Mouse (Mus musculus) bone marrow macrophage, adult 2 months (primary cell): Measurements from ENCODE around the gene Nup205. TPM values are rescaled to one million over a fixed set of nuclear protein-coding genes. Genes with fewer than 3 reads are reported as not detected.
"Not testable (repeated sequence)": the region's sequence is repeated elsewhere in the genome, so short reads cannot be mapped to it uniquely, and the experiment has no call there.

Source experiments
- H3K27ac ChIP-seq: 2 replicates; pipeline ENCODE4 v1.5.1; 2012; ENCODE audit warnings: low read depth, low read length; ENCODE audit not compliant: insufficient read depth
- H3K4me1 ChIP-seq: 2 replicates; pipeline ENCODE4 v1.6.1; 2012; ENCODE audit warnings: low read length; ENCODE audit not compliant: control insufficient read depth, insufficient read depth
- H3K4me3 ChIP-seq: 2 replicates; pipeline ENCODE4 v1.5.1; 2012; ENCODE audit warnings: mild to moderate bottlenecking, low read length, moderate library complexity; ENCODE audit not compliant: insufficient read depth
- CTCF ChIP-seq: IDR thresholded peaks from 2 replicates; pipeline ENCODE4 v1.5.1; 2012; ENCODE audit warnings: low read depth, mild to moderate bottlenecking, low read length, moderate library complexity
- POLR2A ChIP-seq: IDR thresholded peaks from 2 replicates; pipeline ENCODE4 v1.6.1; 2012; ENCODE audit warnings: mild to moderate bottlenecking, low read depth, low read length, borderline replicate concordance
- polyA plus RNA-seq: library from polyadenylated mRNA; stranded (reverse); fragments of >200 nt; gene quantifications from 2 replicates; pipeline ENCODE4 v1.2.4, GENCODE M21; 2012; ENCODE audit not compliant: missing spikeins, insufficient read depth, insufficient read length

The Nup205 gene
- polyA plus RNA-seq, result 20.0 and 22.6 TPM in 2 replicates

DNA sequence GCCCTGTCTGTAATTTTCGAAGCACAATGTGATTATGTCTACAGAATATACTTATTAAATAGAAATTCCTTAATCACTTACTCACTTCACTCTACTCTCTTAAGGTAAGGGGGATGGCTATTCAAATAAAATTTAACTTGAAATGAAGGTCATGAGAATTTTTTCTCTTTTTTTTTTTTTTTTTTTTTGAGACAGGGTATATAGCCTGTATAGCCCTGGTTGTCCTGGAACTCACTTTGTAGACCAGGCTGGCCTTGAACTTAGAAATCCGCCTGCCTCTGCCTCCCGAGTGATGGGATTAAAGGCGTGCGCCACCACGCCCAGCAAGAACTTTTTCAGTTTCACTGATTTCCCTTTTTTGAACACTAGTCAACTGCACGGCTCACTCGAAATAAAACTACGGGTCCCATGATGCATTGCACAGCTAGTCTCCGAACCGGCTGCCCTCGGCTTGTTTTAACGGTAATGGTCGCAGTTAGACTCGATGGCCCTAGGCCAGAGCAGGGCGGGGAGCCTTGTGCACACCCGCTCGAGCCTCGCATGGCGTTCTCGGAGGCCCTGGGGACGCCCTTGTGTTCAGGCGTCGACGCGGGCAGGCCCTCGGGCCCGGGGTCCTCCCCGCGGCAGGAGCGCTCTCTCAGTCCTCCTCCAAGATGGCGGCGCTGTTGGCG, at the start of gene Nup205:
Gene Nup205 (plus strand): TSS at position 443 of the 671 bp plus-strand sequence.
- Histone ChIP-seq H3K4me3 (peak within 1 kb of the TSS; percentile 98), H3K4me1 (0 out of 2 replicates have a peak, but pooled peaks cover 2% of the 10 kb centered on the region), H3K27ac (peak within 1 kb of the TSS; percentile 97)
- no peak for TF ChIP-seq POLR2A
- no peak for TF ChIP-seq CTCF

DNA sequence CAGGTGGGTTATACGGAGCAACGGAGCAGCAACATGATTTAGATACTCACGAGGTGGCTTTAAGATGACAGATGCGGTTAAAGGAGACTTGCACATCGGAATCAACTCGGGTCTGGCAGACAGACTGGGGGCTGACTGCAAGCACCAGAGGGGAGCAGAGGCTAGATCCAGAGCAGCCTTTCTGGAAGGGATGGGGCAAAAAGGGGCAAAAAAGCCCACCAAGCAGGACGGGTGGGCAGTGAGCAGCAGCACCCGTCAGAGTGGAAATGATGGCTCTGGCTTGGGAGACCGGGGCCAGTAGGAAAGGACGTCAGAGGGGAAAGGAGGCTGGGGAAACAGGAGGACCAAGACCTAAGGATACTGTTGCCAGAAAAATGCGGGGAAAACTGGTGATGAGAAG, 44.4 kb upstream of the Nup205 start:
- Histone ChIP-seq H3K4me1 (peaks cover 11% of the 10 kb centered on the region), H3K27ac (peak overlapping the region; percentile 24), H3K4me3 (peak overlapping the region; percentile 94)
- TF ChIP-seq POLR2A, result no peak
- no peak for TF ChIP-seq CTCF

DNA sequence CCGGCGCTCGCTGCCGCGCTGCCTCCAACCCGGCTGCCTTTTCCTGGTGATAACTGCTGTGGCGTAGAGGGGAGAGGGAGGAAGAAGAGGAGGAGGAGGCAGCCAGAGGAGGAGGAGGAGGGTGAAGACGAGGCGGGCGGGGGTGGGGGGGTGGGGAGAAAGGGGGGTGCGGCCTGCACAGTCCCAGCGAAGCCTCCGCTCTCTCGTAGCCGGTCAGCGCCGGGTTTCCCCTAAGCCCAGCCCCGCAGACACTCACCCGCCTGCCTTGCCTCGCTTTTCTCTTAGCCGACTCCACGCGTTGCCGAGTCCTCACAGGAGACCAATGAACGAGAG, 44.0 kb upstream of the Nup205 start:
- Histone ChIP-seq H3K4me3 (peak overlapping the region; percentile 94), H3K27ac (peak overlapping the region; percentile 85), H3K4me1 (peaks cover 11% of the 10 kb centered on the region)
- no peak for TF ChIP-seq CTCF
- TF ChIP-seq POLR2A, result no peak

DNA sequence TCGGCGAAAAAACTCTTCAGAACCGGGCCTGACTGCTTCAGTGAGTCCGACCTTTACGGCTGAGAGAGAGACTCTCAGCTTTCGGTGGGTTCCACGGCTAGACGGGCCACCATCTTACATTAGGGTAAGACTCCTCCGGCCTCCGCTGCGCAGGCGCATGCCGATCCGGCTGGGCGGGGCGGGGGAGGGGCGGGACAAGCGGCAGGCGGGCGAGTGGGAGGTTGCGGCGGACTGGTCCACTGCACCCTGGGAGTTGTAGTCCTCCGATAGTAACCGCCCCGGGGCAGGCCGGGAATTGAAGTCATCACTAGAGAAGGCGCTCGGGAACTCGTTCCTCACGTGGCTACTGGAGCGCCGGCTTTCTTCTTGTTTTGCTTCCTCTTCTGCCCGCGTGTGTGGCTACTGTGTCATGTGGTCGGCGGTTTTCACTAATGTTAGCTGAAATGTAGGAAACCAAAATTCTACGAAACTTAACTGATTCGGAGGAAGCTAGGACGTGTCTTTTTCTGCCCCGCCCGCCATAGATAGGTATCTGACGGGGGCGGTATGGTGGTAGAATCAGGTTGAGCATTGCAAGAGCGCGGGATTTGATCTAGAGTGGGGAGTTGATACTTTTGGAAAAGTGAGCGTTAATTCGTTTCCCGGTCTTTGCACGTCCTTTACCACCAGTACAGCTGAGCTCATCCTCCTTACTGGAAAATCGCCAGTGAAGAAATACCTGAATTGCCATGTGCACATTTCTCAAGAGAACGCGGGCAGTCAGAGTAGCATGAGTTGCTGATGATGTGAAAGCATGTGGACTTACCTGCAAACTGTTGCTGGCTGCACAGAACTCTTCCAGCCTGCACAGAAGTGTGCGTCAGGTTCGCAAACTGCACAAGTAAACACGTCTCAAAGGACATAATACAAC, 43.4 kb upstream of the Nup205 start, which contains the start of gene Cnot4:
Gene Cnot4 (minus strand): TSS at position 146 of the 910 bp plus-strand sequence.
- Histone ChIP-seq H3K27ac (peak within 1 kb of the TSS; percentile 88), H3K4me1 (peaks cover 11% of the 10 kb centered on the region), H3K4me3 (peak within 1 kb of the TSS; percentile 94)
- TF ChIP-seq CTCF (no peak), POLR2A (peak; percentile 52; the same call in 1 of the 2 replicates)

DNA sequence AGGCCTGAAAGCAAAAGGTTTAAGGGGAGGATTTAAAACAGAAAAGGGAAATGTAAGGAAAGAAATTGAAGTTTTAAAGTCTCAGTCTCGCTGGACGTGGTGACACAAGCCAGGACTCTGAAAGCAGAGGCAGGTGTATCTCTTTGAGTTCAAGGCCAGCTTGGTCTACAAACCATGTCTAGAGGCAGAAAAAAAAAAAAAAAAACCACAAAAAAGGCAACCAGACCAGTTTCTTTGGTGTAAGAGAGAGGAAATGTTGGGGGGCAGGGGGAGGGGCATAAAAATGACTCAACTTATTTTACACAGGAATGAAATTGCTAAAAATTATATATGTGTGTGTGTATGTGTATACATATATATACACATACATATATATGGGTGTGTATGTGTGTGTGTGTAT, 42.4 kb upstream of the Nup205 start:
- Histone ChIP-seq H3K4me3 (peak overlapping the region; percentile 68), H3K4me1 (peaks cover 9% of the 10 kb centered on the region), H3K27ac (peak overlapping the region; percentile 88)
- no peak for TF ChIP-seq POLR2A
- TF ChIP-seq CTCF, result no peak

DNA sequence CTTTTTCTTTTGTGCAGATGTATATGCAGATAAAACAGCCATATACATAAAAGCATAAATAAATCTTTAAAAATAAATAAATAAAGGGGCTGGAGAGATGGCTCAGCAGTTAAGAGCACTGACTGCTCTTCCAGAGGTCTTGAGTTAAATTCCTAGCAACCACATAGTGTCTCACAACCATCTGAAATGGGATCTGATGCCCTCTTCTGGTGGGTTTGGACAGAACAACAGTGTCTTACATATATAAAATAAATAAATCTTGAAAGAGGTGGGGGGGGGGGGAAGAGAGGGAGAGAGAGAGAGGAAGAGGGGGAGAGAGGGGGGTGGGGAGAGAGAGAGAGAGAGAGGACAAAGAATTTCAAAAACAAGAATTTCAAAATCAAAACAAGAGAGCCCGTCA, 36.9 kb upstream of the Nup205 start:
- Histone ChIP-seq H3K4me3 (no peak overlapping the region), H3K4me1 (no peaks in the 10 kb centered on the region), H3K27ac (no peak overlapping the region)
- TF ChIP-seq CTCF (no peak), POLR2A (no peak)

DNA sequence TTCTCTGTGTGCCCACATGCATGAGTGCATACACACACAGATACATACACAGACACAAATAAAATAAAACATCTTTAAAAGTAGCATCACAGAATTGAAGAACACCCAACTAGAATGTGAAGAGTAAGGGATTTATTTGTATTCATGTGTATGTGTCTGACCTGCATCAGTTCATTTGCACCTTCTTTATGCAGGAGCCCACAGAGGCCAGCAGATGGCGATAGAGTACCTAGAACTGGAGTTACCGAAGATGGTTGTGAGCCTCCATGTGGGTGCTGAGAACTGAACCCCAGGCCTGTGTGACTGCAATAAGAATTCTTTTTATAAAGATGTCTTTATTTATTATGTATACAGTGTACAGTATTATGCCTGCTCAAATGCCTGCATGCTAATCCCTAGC, 31.7 kb upstream of the Nup205 start:
- Histone ChIP-seq H3K4me1 (peaks cover 25% of the 10 kb centered on the region), H3K4me3 (no peak overlapping the region), H3K27ac (no peak overlapping the region)
- TF ChIP-seq POLR2A (no peak), CTCF (no peak)

DNA sequence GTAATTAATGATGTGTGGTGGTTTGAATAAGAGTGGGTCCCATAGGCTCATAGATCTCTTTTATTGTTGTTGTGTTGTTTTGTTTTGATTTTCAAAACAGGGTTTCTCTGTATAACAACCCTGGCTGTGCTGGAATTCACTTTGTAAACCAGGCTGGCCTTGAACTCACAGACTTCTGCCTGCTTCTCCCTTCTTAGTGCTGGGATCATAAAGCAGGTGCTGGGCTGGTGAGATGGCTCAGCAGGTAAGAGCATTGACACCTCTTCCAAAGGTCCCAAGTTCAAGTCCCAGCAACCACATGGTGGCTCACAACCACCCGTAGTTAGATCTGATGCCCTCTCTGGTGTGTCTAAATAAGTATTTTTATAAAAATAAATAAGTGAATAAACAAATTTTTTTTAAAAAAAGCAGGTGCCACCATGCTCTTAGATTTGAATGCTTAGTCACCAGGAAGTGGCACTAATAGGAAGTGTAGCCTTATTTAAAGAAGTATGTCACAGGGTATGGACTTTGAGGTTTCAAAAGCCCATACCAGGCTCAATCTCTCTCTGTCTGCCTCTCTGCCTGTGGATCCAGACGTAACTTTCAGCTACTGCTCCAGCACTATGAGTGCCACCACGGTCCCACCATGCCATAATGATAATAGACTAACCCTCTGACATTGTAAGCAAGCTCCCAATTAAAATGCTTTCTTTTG, 29.3 kb upstream of the Nup205 start:
- H3K4me1 ChIP-seq, result peaks cover 25% of the 10 kb centered on the region
- TF ChIP-seq CTCF, result no peak
- TF ChIP-seq POLR2A, result no peak
- no peak overlapping the region for H3K4me3 ChIP-seq
- H3K27ac ChIP-seq, result peak overlapping the region; percentile 72

DNA sequence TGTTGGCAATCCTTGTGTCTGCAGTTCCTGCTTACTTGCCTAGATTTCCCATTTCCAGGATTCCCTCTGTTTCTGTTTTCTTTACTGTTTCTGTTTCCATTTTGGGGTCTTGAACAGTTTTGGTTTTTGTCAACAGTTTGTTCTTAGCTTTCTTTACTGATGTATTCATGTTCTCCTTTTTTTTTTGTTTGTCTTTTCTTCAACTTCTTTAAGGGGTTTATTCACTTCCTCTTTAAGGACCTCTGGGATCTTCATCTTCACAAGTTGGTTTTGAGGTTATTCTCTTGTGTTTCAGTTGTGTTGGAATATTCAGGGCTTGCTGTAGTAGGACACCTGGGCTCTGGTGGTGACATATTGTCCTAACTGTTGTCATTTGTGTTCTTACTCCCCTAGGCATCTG, 22.7 kb upstream of the Nup205 start:
- no peak overlapping the region for H3K4me3 ChIP-seq
- TF ChIP-seq POLR2A (no peak), CTCF (no peak)
- H3K4me1 ChIP-seq, result peaks cover 11% of the 10 kb centered on the region
- H3K27ac ChIP-seq, result no peak overlapping the region

DNA sequence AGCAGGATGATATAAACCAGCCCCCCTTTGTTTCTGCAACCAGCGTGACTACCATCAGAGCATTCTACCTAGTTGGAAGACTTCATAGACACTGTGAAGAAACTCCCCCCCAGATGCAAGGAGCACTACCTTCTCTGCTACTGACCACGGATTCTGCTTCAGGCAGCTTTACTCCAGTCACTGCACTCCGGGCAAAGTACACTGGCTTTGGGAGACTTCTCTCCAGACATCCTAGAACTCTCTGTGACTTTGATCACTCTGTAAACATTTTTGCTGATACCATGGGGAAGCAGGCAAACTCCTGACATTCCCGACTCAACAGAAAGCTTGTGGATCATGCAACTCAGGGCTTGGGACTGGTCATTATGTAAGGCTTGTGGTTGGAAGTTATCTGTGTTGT, 8.0 kb upstream of the Nup205 start:
- no peak overlapping the region for H3K27ac ChIP-seq

DNA sequence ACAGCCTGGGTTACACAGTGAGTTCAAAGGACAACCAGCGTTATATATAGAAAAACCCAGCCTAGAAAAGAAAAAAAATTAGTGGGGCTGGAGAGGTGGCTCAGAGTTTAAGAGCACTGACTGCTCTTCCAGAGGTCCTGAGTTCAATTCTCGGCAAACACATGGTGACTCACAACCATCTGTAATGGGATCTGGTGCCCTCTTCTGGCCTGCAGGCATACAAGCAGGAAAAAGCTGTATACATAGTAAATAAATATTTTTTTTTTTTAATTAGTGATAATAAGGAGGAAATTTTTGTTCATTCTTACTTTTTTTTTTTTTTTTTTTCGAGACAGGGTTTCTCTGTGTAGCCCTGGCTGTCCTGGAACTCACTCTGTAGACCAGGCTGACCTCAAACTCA, 5.2 kb upstream of the Nup205 start:
- not testable (repeated sequence) for H3K27ac ChIP-seq, H3K4me3 ChIP-seq
- peaks cover 21% of the 10 kb centered on the region for H3K4me1 ChIP-seq

More for the DNA sequence above, 8.0 kb upstream of the Nup205 start:
- no peak overlapping the region for H3K4me3 ChIP-seq
- TF ChIP-seq CTCF (no peak), POLR2A (no peak)
- H3K4me1 ChIP-seq, result peaks cover 21% of the 10 kb centered on the region
